Mouse (Mus musculus): ENCODE measurements around the gene Mtmr12.

- TF ChIP-seq CTCF (IDR thresholded peaks at IDR 0.05; ENCODE audit: low read depth, low read length) (no peak), POLR2A (IDR thresholded peaks at IDR 0.05; ENCODE audit: borderline replicate concordance, low read depth, low read length) (no peak)
These were observed 53.1 kb downstream of the Mtmr12 start for GRCm38 (mm10) chr15:12257730-12258494.
